ENCODE assay signal across 28 mouse cellular contexts in the genomic region with DNA sequence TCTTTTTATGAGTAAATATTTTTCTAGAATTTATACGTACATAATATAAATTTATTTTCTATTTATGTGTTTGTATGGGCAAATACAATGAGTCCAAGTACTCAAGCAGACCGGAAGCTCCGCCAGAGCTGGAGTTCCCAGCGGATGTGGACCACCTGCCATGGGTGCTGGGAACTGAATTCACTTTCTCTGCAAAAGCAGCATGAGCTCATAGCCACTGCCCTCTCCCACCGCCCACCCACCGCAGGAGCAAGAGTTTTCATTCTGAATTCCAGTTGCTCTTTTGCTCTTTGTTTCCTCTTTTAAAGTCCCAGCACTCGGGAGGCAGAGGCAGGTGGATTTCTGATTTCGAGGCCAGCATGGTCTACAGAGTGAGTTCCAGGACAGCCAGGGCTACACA.
"Had no signal": no experiment of that assay in that cellular context is flagged by ENCODE, and none has a peak within 500 bp of the region (broad histone marks: within the 10 kb centered on the region; RNA-seq: fewer than 3 reads in every experiment).

No protein-coding gene starts in this region.

- H3K27ac ChIP-seq: embryonic facial prominence, embryonic 10.5 days; embryonic facial prominence, embryonic 12.5 days; embryonic facial prominence, embryonic 13.5 days; embryonic facial prominence, embryonic 15.5 days; forebrain, embryonic 10.5 days; forebrain, embryonic 12.5 days; forebrain, embryonic 13.5 days; forebrain, embryonic 15.5 days; gastrocnemius, adult 2 months; heart, adult 2 months had no signal

- ATAC-seq: forebrain, embryonic 13.5 days; forebrain, embryonic 14.5 days; forebrain, embryonic 15.5 days; forebrain, embryonic 16.5 days; forebrain, postnatal 0 days had no signal

- H3K36me3 ChIP-seq: forebrain, embryonic 12.5 days; forebrain, embryonic 15.5 days had no signal

- H3K4me2 ChIP-seq: embryonic facial prominence, embryonic 12.5 days; embryonic facial prominence, embryonic 13.5 days; embryonic facial prominence, embryonic 15.5 days; forebrain, embryonic 12.5 days; forebrain, embryonic 13.5 days; forebrain, embryonic 15.5 days had no signal

- H3K27me3 ChIP-seq: embryonic facial prominence, embryonic 12.5 days; embryonic facial prominence, embryonic 13.5 days; embryonic facial prominence, embryonic 15.5 days; forebrain, embryonic 12.5 days; forebrain, embryonic 13.5 days; forebrain, embryonic 15.5 days had no signal

- H3K9me3 ChIP-seq: embryonic facial prominence, embryonic 10.5 days; embryonic facial prominence, embryonic 12.5 days; embryonic facial prominence, embryonic 13.5 days; embryonic facial prominence, embryonic 15.5 days; forebrain, embryonic 12.5 days; forebrain, embryonic 13.5 days; forebrain, embryonic 15.5 days had no signal

- DNase-seq: cerebellum, adult 8-10 months; cerebellum, adult 9-10 months; cerebellum, adult 9-11 months; cerebellum, postnatal 10 days; cerebellum, postnatal 14 days; cerebellum, postnatal 25 days; cerebellum, postnatal 36 days; embryo, embryonic 11 days; forebrain, postnatal 0 days; gastrocnemius, adult 2 months; gastrocnemius, postnatal 10 days; gastrocnemius, postnatal 14 days; gastrocnemius, postnatal 25 days; gastrocnemius, postnatal 36 days; heart, adult 11 months; heart, adult 18-20 months; heart, adult 2 months had no signal

- H3K4me1 ChIP-seq: embryonic facial prominence, embryonic 12.5 days; forebrain, embryonic 15.5 days had no signal

- H3K4me3 ChIP-seq: embryonic facial prominence, embryonic 10.5 days; embryonic facial prominence, embryonic 12.5 days; embryonic facial prominence, embryonic 13.5 days; embryonic facial prominence, embryonic 15.5 days; erythroblast, embryonic 14.5 days; forebrain, embryonic 10.5 days; forebrain, embryonic 12.5 days; forebrain, embryonic 13.5 days; forebrain, embryonic 15.5 days; gastrocnemius, adult 2 months; heart, adult 2 months had no signal

- H3K9ac ChIP-seq: embryonic facial prominence, embryonic 12.5 days; embryonic facial prominence, embryonic 13.5 days; embryonic facial prominence, embryonic 15.5 days; forebrain, embryonic 12.5 days; forebrain, embryonic 13.5 days; forebrain, embryonic 15.5 days; forebrain, postnatal 0 days had no signal
